Mouse (Mus musculus) MEL (cell line): ENCODE data around the gene 1110051M20Rik.

Experiments used
- CTCF ChIP-seq, 3 experiments: IDR thresholded peaks in 2 of 3; conservative IDR thresholded peaks in 1 of 3; 2 replicates each; pipeline ENCODE4 v1.5.1; 2011 to 2012; ENCODE audit warnings: low read length in 3 of 3, low read depth in 2 of 3, mild to moderate bottlenecking in 2 of 3, improper control_type of control experiment in 1 of 3, inconsistent platforms in 1 of 3, mixed read lengths in 1 of 3, moderate library complexity in 1 of 3; ENCODE audit not compliant: control insufficient read depth in 1 of 3, insufficient read depth in 1 of 3, poor library complexity in 1 of 3, severe bottlenecking in 1 of 3
- ELF1 ChIP-seq: IDR thresholded peaks from 2 replicates; pipeline ENCODE4 v1.6.1; 2014; ENCODE audit warnings: low read depth, mild to moderate bottlenecking, inconsistent platforms, low read length, improper control_type of control experiment, moderate library complexity
- EP300 ChIP-seq, 2 experiments: IDR thresholded peaks; 2 replicates each; pipeline ENCODE4 v1.6.1; 2011; ENCODE audit warnings: improper control_type of control experiment in 2 of 2, low read length in 2 of 2, low read depth in 1 of 2, mild to moderate bottlenecking in 1 of 2
- GATA1 ChIP-seq: IDR thresholded peaks from 2 replicates; pipeline ENCODE4 v1.6.1; 2011; ENCODE audit warnings: low read depth, low read length, improper control_type of control experiment
- HCFC1 ChIP-seq: IDR thresholded peaks from 2 replicates; pipeline ENCODE4 v1.6.1; 2012; ENCODE audit warnings: low read depth, mild to moderate bottlenecking, inconsistent platforms, low read length, improper control_type of control experiment, moderate library complexity
- JUND ChIP-seq: IDR thresholded peaks from 2 replicates; pipeline ENCODE4 v1.6.1; 2011; ENCODE audit warnings: low read depth, mild to moderate bottlenecking, improper control_type of control experiment, low read length
- KAT2A ChIP-seq: conservative IDR thresholded peaks from 2 replicates; pipeline ENCODE4 v1.6.1; 2012; ENCODE audit warnings: low read depth, low read length, improper control_type of control experiment, inconsistent platforms
- MAX ChIP-seq: IDR thresholded peaks from 2 replicates; pipeline ENCODE4 v1.6.1; 2011; ENCODE audit warnings: low read length, improper control_type of control experiment
- MYC ChIP-seq: IDR thresholded peaks from 2 replicates; pipeline ENCODE4 v1.6.1; 2011; ENCODE audit warnings: low read depth, mild to moderate bottlenecking, low read length, improper control_type of control experiment, moderate library complexity
- NELFE ChIP-seq: IDR thresholded peaks from 2 replicates; pipeline ENCODE4 v1.6.1; 2011; ENCODE audit warnings: low read depth, low read length, improper control_type of control experiment
- POLR2A ChIP-seq, 2 experiments: IDR thresholded peaks; 2 replicates each; pipeline ENCODE4 v1.6.1; 2011 to 2012; ENCODE audit warnings: low read length in 2 of 2, mild to moderate bottlenecking in 2 of 2, control low read depth in 1 of 2, improper control_type of control experiment in 1 of 2, low read depth in 1 of 2, moderate library complexity in 1 of 2; ENCODE audit not compliant: control insufficient read depth in 1 of 2, insufficient read depth in 1 of 2, poor library complexity in 1 of 2
- SMC3 ChIP-seq: IDR thresholded peaks from 2 replicates; pipeline ENCODE4 v1.6.1; 2011; ENCODE audit warnings: low read depth, low read length, improper control_type of control experiment
- ZNF384 ChIP-seq: IDR thresholded peaks from 2 replicates; pipeline ENCODE4 v1.6.1; 2012; ENCODE audit warnings: low read depth, mild to moderate bottlenecking, inconsistent platforms, low read length, improper control_type of control experiment

- TF ChIP-seq CTCF (IDR thresholded peaks at IDR 0.05 in 2 of 3, conservative IDR thresholded peaks at IDR 0.05 in 1 of 3; ENCODE audit: control insufficient read depth in 1 of 3, insufficient read depth in 1 of 3, low read depth in 2 of 3, low read length in 3 of 3, poor library complexity in 1 of 3, severe bottlenecking in 1 of 3) (no peak), JUND (no peak), ZNF384 (no peak), GATA1 (no peak), HCFC1 (no peak), KAT2A (no peak), POLR2A (IDR thresholded peaks at IDR 0.05; ENCODE audit: control insufficient read depth in 1 of 2, insufficient read depth in 1 of 2, low read depth in 1 of 2, low read length in 2 of 2, poor library complexity in 1 of 2) (no peak), MAX (no peak), EP300 (IDR thresholded peaks at IDR 0.05; ENCODE audit: low read depth in 1 of 2, low read length in 2 of 2) (no peak), MYC (no peak), ELF1 (no peak), NELFE (no peak), SMC3 (no peak)
Measured at GRCm38 (mm10) chr2:91252512-91252911, 192.0 kb downstream of the 1110051M20Rik start.
